Mouse (Mus musculus): ENCODE data around the gene Cntn4.

GRCm38 (mm10) chr6:106431466-106431865 is 754.0 kb downstream of the Cntn4 start:
- TF ChIP-seq CTCF (IDR thresholded peaks at IDR 0.05; ENCODE audit: low read depth), result no peak
- TF ChIP-seq EP300 (optimal IDR thresholded peaks at IDR 0.05), result no peak
